Mouse (Mus musculus) central nervous system, embryonic 18 days (tissue): ENCODE measurements around the gene Cyp4a31. TPM values are rescaled to one million over a fixed set of nuclear protein-coding genes. Genes with fewer than 3 reads are reported as not detected.

Source experiments
- polyA plus RNA-seq: library from polyadenylated mRNA; depleted of rRNA; stranded (reverse); fragments of >200 nt; gene quantifications from 2 replicates; pipeline ENCODE4 v1.2.3, GENCODE M21; 2012; rRNA removed

Gene Cyp4a31
- polyA plus RNA-seq: not detected in 2 replicates

GRCm38 (mm10) chr4:115563401-115563800, at the start of gene Cyp4a31:
Gene Cyp4a31, plus strand, starts transcription at chr4:115563649.

GRCm38 (mm10) chr4:115518000-115518399, 45.4 kb upstream of the Cyp4a31 start, which contains the start of gene Cyp4a10:
Gene Cyp4a10, plus strand, starts transcription at chr4:115518264.

GRCm38 (mm10) chr4:115600611-115601010, 37.2 kb downstream of the Cyp4a31 start, which contains the start of gene Cyp4a32:
Gene Cyp4a32, plus strand, starts transcription at chr4:115600969.

Other genes starting within 250 kb of the Cyp4a31 start
- gene Cyp4a12b, start 152.0 kb upstream of the Cyp4a31 start, polyA plus RNA-seq: 0.01 TPM in 1 of 2 replicates, not detected in the other
- not detected in 2 replicates for gene Cyp4a30b, start 111.0 kb upstream of the Cyp4a31 start, polyA plus RNA-seq
- gene Cyp4a14, start 67.5 kb upstream of the Cyp4a31 start, polyA plus RNA-seq: not detected in 2 replicates
- gene Cyp4a10, start 45.4 kb upstream of the Cyp4a31 start, polyA plus RNA-seq: 0.03 TPM in 1 of 2 replicates, not detected in the other
- gene Cyp4a32, start 37.3 kb downstream of the Cyp4a31 start, polyA plus RNA-seq: not detected in 2 replicates
- gene Cyp4b1, start 84.1 kb downstream of the Cyp4a31 start, polyA plus RNA-seq: 1.8 and 2.1 TPM in 2 replicates
- 15.4 TPM in 2 replicates for gene Efcab14, start 174.1 kb downstream of the Cyp4a31 start, polyA plus RNA-seq
- 0.21 and 0.38 TPM in 2 replicates for gene Tex38, start 217.4 kb downstream of the Cyp4a31 start, polyA plus RNA-seq
- gene Atpaf1, start 221.2 kb downstream of the Cyp4a31 start, polyA plus RNA-seq: 31.7 and 33.1 TPM in 2 replicates